Mouse (Mus musculus): Measurements from ENCODE around the gene Kcna10. TPM values are rescaled to one million over a fixed set of nuclear protein-coding genes. Genes with fewer than 3 reads are reported as not detected.

Gene Kcna10
- polyA plus RNA-seq, 1 experiment from 2014 or later = not detected

GRCm38 (mm10) chr3:107230527-107230926, 47.7 kb downstream of the Kcna10 start, which contains the start of gene A630076J17Rik:
Gene A630076J17Rik, plus strand, starts transcription at chr3:107230614.
- Histone ChIP-seq H3K27me3 (no peaks in the 10 kb centered on the region), H3K9me3 (replicated peaks) (no peaks in the 10 kb centered on the region), H3K4me3 (no peak within 1 kb of the TSS), H3K4me2 (no peak within 1 kb of the TSS), H3K27ac (no peak within 1 kb of the TSS), H3K9ac (no peak within 1 kb of the TSS), H3K4me1 (no peaks in the 10 kb centered on the region), H3K36me3 (ENCODE audit: poor library complexity, severe bottlenecking) (no peaks in the 10 kb centered on the region)
- WGBS = 82% methylated on average over 1 of the region's 1 CpGs
- ATAC-seq = no peak

- Histone ChIP-seq H3K36me3 (ENCODE audit: poor library complexity, severe bottlenecking) (no peaks in the 10 kb centered on the region), H3K9ac (no peak overlapping the region), H3K4me1 (no peaks in the 10 kb centered on the region), H3K27ac (no peak overlapping the region), H3K9me3 (replicated peaks) (no peaks in the 10 kb centered on the region), H3K4me3 (no peak overlapping the region), H3K27me3 (no peaks in the 10 kb centered on the region), H3K4me2 (no peak overlapping the region)
- no peak for ATAC-seq
- WGBS = 74% methylated on average over 4 of the region's 4 CpGs
Observed at GRCm38 (mm10) chr3:107231202-107231601, 48.3 kb downstream of the Kcna10 start.

GRCm38 (mm10) chr3:107233351-107233813, 50.5 kb downstream of the Kcna10 start:
- 7% methylated on average over 11 of the region's 11 CpGs for WGBS
- Histone ChIP-seq H3K36me3 (ENCODE audit: poor library complexity, severe bottlenecking) (no peaks in the 10 kb centered on the region), H3K27ac (no peak overlapping the region), H3K4me2 (0 out of 2 replicates have a peak overlapping the region, but pooled peaks have one; percentile 25), H3K9ac (peak overlapping the region; percentile 40; the same call in 1 of the 2 replicates), H3K4me1 (no peaks in the 10 kb centered on the region), H3K9me3 (replicated peaks) (no peaks in the 10 kb centered on the region), H3K4me3 (no peak overlapping the region), H3K27me3 (no peaks in the 10 kb centered on the region)
- peak; percentile 76 for ATAC-seq

- Histone ChIP-seq H3K36me3 (ENCODE audit: poor library complexity, severe bottlenecking) (no peaks in the 10 kb centered on the region), H3K27me3 (0 out of 2 replicates have a peak, but pooled peaks cover 2% of the 10 kb centered on the region), H3K4me2 (no peak overlapping the region), H3K4me1 (no peaks in the 10 kb centered on the region), H3K27ac (no peak overlapping the region), H3K4me3 (no peak overlapping the region), H3K9me3 (replicated peaks) (no peaks in the 10 kb centered on the region), H3K9ac (no peak overlapping the region)
- ATAC-seq = peak; percentile 51
- 28% methylated on average over 2 of the region's 2 CpGs for WGBS
Observed at GRCm38 (mm10) chr3:107233945-107234344, 51.1 kb downstream of the Kcna10 start.

GRCm38 (mm10) chr3:107238051-107238450, 55.2 kb downstream of the Kcna10 start:
- Histone ChIP-seq H3K9ac (no peak overlapping the region), H3K27me3 (peaks cover 17% of the 10 kb centered on the region; the same call in 1 of the 2 replicates), H3K9me3 (replicated peaks) (no peaks in the 10 kb centered on the region), H3K36me3 (ENCODE audit: poor library complexity, severe bottlenecking) (no peaks in the 10 kb centered on the region), H3K27ac (no peak overlapping the region), H3K4me3 (no peak overlapping the region), H3K4me2 (no peak overlapping the region), H3K4me1 (peaks cover 11% of the 10 kb centered on the region)
- no peak for ATAC-seq
- 63% methylated on average over 2 of the region's 2 CpGs for WGBS

- ATAC-seq = no peak
- WGBS = 84% methylated on average over 8 of the region's 8 CpGs
- peaks cover 17% of the 10 kb centered on the region; the same call in 1 of the 2 replicates for H3K27me3 ChIP-seq
- H3K36me3 ChIP-seq (ENCODE audit: poor library complexity, severe bottlenecking) = no peaks in the 10 kb centered on the region
- H3K4me2 ChIP-seq = no peak overlapping the region
- H3K4me3 ChIP-seq = no peak overlapping the region
- H3K9ac ChIP-seq = no peak overlapping the region
- peaks cover 11% of the 10 kb centered on the region for H3K4me1 ChIP-seq
- no peak overlapping the region for H3K27ac ChIP-seq
- no peaks in the 10 kb centered on the region for H3K9me3 ChIP-seq (replicated peaks)
Observed at GRCm38 (mm10) chr3:107238471-107238980, 55.7 kb downstream of the Kcna10 start.

- Histone ChIP-seq H3K27ac (no peak within 1 kb of the TSS), H3K9me3 (replicated peaks) (no peaks in the 10 kb centered on the region), H3K4me1 (peaks cover 11% of the 10 kb centered on the region), H3K4me3 (no peak within 1 kb of the TSS), H3K4me2 (no peak within 1 kb of the TSS), H3K36me3 (ENCODE audit: poor library complexity, severe bottlenecking) (no peaks in the 10 kb centered on the region), H3K27me3 (peaks cover 21% of the 10 kb centered on the region; the same call in 1 of the 2 replicates), H3K9ac (no peak within 1 kb of the TSS)
- no peak for ATAC-seq
- 90% methylated on average over 9 of the region's 9 CpGs for WGBS
Observed at GRCm38 (mm10) chr3:107239607-107240006, 56.8 kb downstream of the Kcna10 start, which contains the start of gene Prok1. Gene Prok1, minus strand, starts transcription at chr3:107239707.

GRCm38 (mm10) chr3:107241389-107242094, 58.7 kb downstream of the Kcna10 start:
- H3K27ac ChIP-seq = no peak overlapping the region
- H3K27me3 ChIP-seq = peaks cover 21% of the 10 kb centered on the region; the same call in 1 of the 2 replicates
- H3K9me3 ChIP-seq (replicated peaks) = no peaks in the 10 kb centered on the region
- WGBS = 15% methylated on average over 14 of the region's 14 CpGs
- H3K4me3 ChIP-seq = no peak overlapping the region
- H3K4me2 ChIP-seq = peak overlapping the region; percentile 37
- no peaks in the 10 kb centered on the region for H3K36me3 ChIP-seq (ENCODE audit: poor library complexity, severe bottlenecking)
- ATAC-seq = peak; percentile 71
- no peak overlapping the region for H3K9ac ChIP-seq
- peaks cover 11% of the 10 kb centered on the region for H3K4me1 ChIP-seq

Other genes with a start within 250 kb of the Kcna10 start
- gene Kcna3, start 146.9 kb upstream of the Kcna10 start, polyA plus RNA-seq (2015; fragmentation: Nextera tagmentation; extraction: Ambion mirVana) = 12.9 and 13.4 TPM in 2 replicates
- gene Kcna2, start 81.9 kb upstream of the Kcna10 start, polyA plus RNA-seq (2015; fragmentation: Nextera tagmentation; extraction: Ambion mirVana) = 0.37 and 0.49 TPM in 2 replicates
- 0.35 TPM in 1 of 2 replicates, not detected in the other for gene Cym, start 38.7 kb downstream of the Kcna10 start, polyA plus RNA-seq (2015; fragmentation: Nextera tagmentation; extraction: Ambion mirVana)
- gene A630076J17Rik, start 47.6 kb downstream of the Kcna10 start, polyA plus RNA-seq (2015; fragmentation: Nextera tagmentation; extraction: Ambion mirVana) = not detected in 2 replicates
- gene Prok1, start 56.7 kb downstream of the Kcna10 start, polyA plus RNA-seq (2015; fragmentation: Nextera tagmentation; extraction: Ambion mirVana) = 0.10 TPM in 1 of 2 replicates, not detected in the other
- 227 and 246 TPM in 2 replicates for gene Lamtor5, start 95.8 kb downstream of the Kcna10 start, polyA plus RNA-seq (2015; fragmentation: Nextera tagmentation; extraction: Ambion mirVana)
- 2.4 and 3.1 TPM in 2 replicates for gene Slc16a4, start 108.2 kb downstream of the Kcna10 start, polyA plus RNA-seq (2015; fragmentation: Nextera tagmentation; extraction: Ambion mirVana)
- 14.8 and 15.4 TPM in 2 replicates for gene Rbm15, start 150.6 kb downstream of the Kcna10 start, polyA plus RNA-seq (2015; fragmentation: Nextera tagmentation; extraction: Ambion mirVana)